In genomic region chr15:102515791-102516190, GRCm38 (mm10) we compare ENCODE assay signal across 10 mouse cellular contexts. TPM values are rescaled to one million over a fixed set of nuclear protein-coding genes. Genes with fewer than 3 reads are reported as not detected.
DNase-seq lines count a peak whose midpoint lies in the region; ATAC-seq and TF ChIP-seq lines count a peak whose summit lies in the region.
"Had no signal": no experiment of that assay in that cellular context is flagged by ENCODE, and none has a peak within 500 bp of the region (broad histone marks: within the 10 kb centered on the region; RNA-seq: fewer than 3 reads in every experiment).

No protein-coding gene starts in this region.

- peaks cover 40% of the 10 kb centered on the region for H3K4me1 ChIP-seq in heart, embryonic 15.5 days (replicated peaks)
- peaks cover 48% of the 10 kb centered on the region for H3K4me1 ChIP-seq in embryonic facial prominence, embryonic 13.5 days
- H3K4me1 ChIP-seq in intestine, embryonic 14.5 days (replicated peaks; ENCODE audit: control insufficient read depth, insufficient read depth, low read length) = peaks cover 35% of the 10 kb centered on the region

- no peak for ATAC-seq in heart, embryonic 15.5 days (replicated peaks; ENCODE audit: insufficient number of reproducible peaks, insufficient read depth, low FRiP score, low read depth)
- no peak for ATAC-seq in embryonic facial prominence, embryonic 13.5 days (ENCODE audit: insufficient number of reproducible peaks, insufficient read depth, low FRiP score, low TSS enrichment, low read depth)
- no peak for ATAC-seq in intestine, embryonic 14.5 days (replicated peaks; ENCODE audit: low FRiP score, low TSS enrichment, low read depth)

- peak overlapping the region; percentile 92 for H3K4me2 ChIP-seq in heart, embryonic 15.5 days
- peak overlapping the region; percentile 88 for H3K4me2 ChIP-seq in embryonic facial prominence, embryonic 13.5 days
- H3K4me2 ChIP-seq in intestine, embryonic 14.5 days (ENCODE audit: low read length) = peak overlapping the region; percentile 85
- peak overlapping the region; percentile 100 for H3K4me2 ChIP-seq in myocyte (ENCODE audit: low read depth)

- H3K27ac ChIP-seq in heart, embryonic 15.5 days = no peak overlapping the region
- H3K27ac ChIP-seq in embryonic facial prominence, embryonic 13.5 days = peak overlapping the region; percentile 100; the same call in 1 of the 2 replicates
- no peak overlapping the region for H3K27ac ChIP-seq in intestine, embryonic 14.5 days (ENCODE audit: low read depth)

- no peak overlapping the region for H3ac ChIP-seq in myocyte (ENCODE audit: control insufficient read depth, insufficient read length)

- no peak for TF ChIP-seq POLR2A in myocyte (IDR thresholded peaks at IDR 0.05; ENCODE audit: insufficient read length, low read depth)

- H3K27me3 ChIP-seq in heart, embryonic 15.5 days = no peaks in the 10 kb centered on the region
- H3K27me3 ChIP-seq in embryonic facial prominence, embryonic 13.5 days = no peaks in the 10 kb centered on the region
- no peaks in the 10 kb centered on the region for H3K27me3 ChIP-seq in intestine, embryonic 14.5 days (replicated peaks; ENCODE audit: control insufficient read depth, insufficient read depth, low read length)
- no peaks in the 10 kb centered on the region for H3K27me3 ChIP-seq in myocyte (ENCODE audit: control insufficient read depth, insufficient read depth, insufficient read length)

- peaks cover 22% of the 10 kb centered on the region for H3K79me2 ChIP-seq in myocyte (ENCODE audit: control insufficient read depth, insufficient read depth)

- no peak for DNase-seq in heart, postnatal 4 days
- no peak for DNase-seq in intestine, embryonic 14.5 days (ENCODE audit: low spot score)
- no peak for DNase-seq in frontal cortex, postnatal 25 days (ENCODE audit: low spot score in 2 of 2)
- DNase-seq in adrenal gland, postnatal 10 days = no peak
- no peak for DNase-seq in spleen, postnatal 14 days (ENCODE audit: low spot score in 2 of 2)
- DNase-seq: thymus, postnatal 4 days had no signal

- 44% methylated on average over 4 of the region's 4 CpGs for WGBS in heart, embryonic 15.5 days
- 44% methylated on average over 4 of the region's 4 CpGs for WGBS in embryonic facial prominence, embryonic 13.5 days
- WGBS in intestine, embryonic 14.5 days = 50% methylated on average over 4 of the region's 4 CpGs

- peak overlapping the region; percentile 82 for H3K4me3 ChIP-seq in heart, embryonic 15.5 days
- H3K4me3 ChIP-seq in embryonic facial prominence, embryonic 13.5 days = peak overlapping the region; percentile 70
- H3K4me3 ChIP-seq in intestine, embryonic 14.5 days (ENCODE audit: low read depth, low read length) = peak overlapping the region; percentile 69
- H3K4me3 ChIP-seq in myocyte = peak overlapping the region; percentile 56

- peak overlapping the region; percentile 63 for H3K9ac ChIP-seq in heart, embryonic 15.5 days
- H3K9ac ChIP-seq in embryonic facial prominence, embryonic 13.5 days = peak overlapping the region; percentile 83
- H3K9ac ChIP-seq in intestine, embryonic 14.5 days (ENCODE audit: low read length) = peak overlapping the region; percentile 60

- no peaks in the 10 kb centered on the region for H3K9me3 ChIP-seq in heart, embryonic 15.5 days (replicated peaks)
- H3K9me3 ChIP-seq in embryonic facial prominence, embryonic 13.5 days = no peaks in the 10 kb centered on the region
- no peaks in the 10 kb centered on the region for H3K9me3 ChIP-seq in intestine, embryonic 14.5 days (ENCODE audit: control insufficient read depth, low read length)

- H3K36me3 ChIP-seq in heart, embryonic 15.5 days = no peaks in the 10 kb centered on the region
- peaks cover 7% of the 10 kb centered on the region for H3K36me3 ChIP-seq in embryonic facial prominence, embryonic 13.5 days
- peaks cover 2% of the 10 kb centered on the region; the same call in 1 of the 2 replicates for H3K36me3 ChIP-seq in intestine, embryonic 14.5 days (ENCODE audit: control insufficient read depth, insufficient read depth, low read length)
- no peaks in the 10 kb centered on the region for H3K36me3 ChIP-seq in myocyte (ENCODE audit: control insufficient read depth, insufficient read depth)

TF ChIP-seq in myocyte, 11 proteins besides CTCF, POLR2A, EP300 and RAD21:
- TF ChIP-seq USF1 (IDR thresholded peaks at IDR 0.05; ENCODE audit: low read depth) (no peak), MYOD1 (IDR thresholded peaks at IDR 0.05; ENCODE audit: control insufficient read depth in 1 of 3, insufficient read length in 2 of 3, low read depth in 2 of 3) (no peak), TCF12 (IDR thresholded peaks at IDR 0.05; ENCODE audit: insufficient read depth, poor library complexity, severe bottlenecking) (no peak), CEBPB (IDR thresholded peaks at IDR 0.05; ENCODE audit: insufficient read depth, poor library complexity, severe bottlenecking) (no peak), REST (IDR thresholded peaks at IDR 0.05; ENCODE audit: insufficient read depth, insufficient read length) (no peak), MYOG (IDR thresholded peaks at IDR 0.05; ENCODE audit: control insufficient read depth in 1 of 3, insufficient read depth in 1 of 3, insufficient read length in 2 of 3, low read depth in 2 of 3) (no peak)
TF ChIP-seq in myocyte: peak in this region for 0.

RNA-seq across cellular contexts. Expression of gene Map3k12, which starts 1.1 kb away (rescaled TPM):
- polyA plus RNA-seq in heart, embryonic 15.5 days (2015; fragmentation: Nextera tagmentation; extraction: Ambion mirVana) = 9.8 and 13.1 TPM in 2 replicates
- 1 to 10 TPM; 5.4 to 6.1 TPM for total RNA-seq in heart, postnatal 4 days (2021)
- polyA plus RNA-seq in embryonic facial prominence, embryonic 13.5 days (2015; fragmentation: Nextera tagmentation; extraction: Ambion mirVana) = 24.1 and 25.2 TPM in 2 replicates
- polyA plus RNA-seq in intestine, embryonic 14.5 days (2014; fragmentation: Nextera tagmentation; extraction: Ambion mirVana) = 13.5 and 14.9 TPM in 2 replicates
- 5.9 TPM for polyA plus RNA-seq in myocyte (2012; fragmentation: generic; extraction: Trizol)
- total RNA-seq in adrenal gland, postnatal 10 days (2021) = 10 to 100 TPM in 1 of 2 experiments, 1 to 10 TPM in 1; 7.7 to 11.2 TPM

RNA-seq across cellular contexts. Expression of gene Tarbp2, which starts 2.2 kb away (rescaled TPM):
- 78.3 and 87.9 TPM in 2 replicates for polyA plus RNA-seq in heart, embryonic 15.5 days (2015; fragmentation: Nextera tagmentation; extraction: Ambion mirVana)
- total RNA-seq in heart, postnatal 4 days (2021) = 10 to 100 TPM; 58.6 to 58.9 TPM
- 100 and 110 TPM in 2 replicates for polyA plus RNA-seq in embryonic facial prominence, embryonic 13.5 days (2015; fragmentation: Nextera tagmentation; extraction: Ambion mirVana)
- 105 TPM in 2 replicates for polyA plus RNA-seq in intestine, embryonic 14.5 days (2014; fragmentation: Nextera tagmentation; extraction: Ambion mirVana)
- polyA plus RNA-seq in myocyte (2012; fragmentation: generic; extraction: Trizol) = 76.2 TPM
- total RNA-seq in adrenal gland, postnatal 10 days (2021) = 10 to 100 TPM; 36.0 to 43.1 TPM

RNA-seq across cellular contexts. Expression of gene Npff, which starts 9.0 kb away (rescaled TPM):
- 2.3 and 2.4 TPM in 2 replicates for polyA plus RNA-seq in heart, embryonic 15.5 days (2015; fragmentation: Nextera tagmentation; extraction: Ambion mirVana)
- total RNA-seq in heart, postnatal 4 days (2021) = 1 to 10 TPM; 2.6 to 3.0 TPM
- polyA plus RNA-seq in embryonic facial prominence, embryonic 13.5 days (2015; fragmentation: Nextera tagmentation; extraction: Ambion mirVana) = 2.9 and 3.8 TPM in 2 replicates
- polyA plus RNA-seq in intestine, embryonic 14.5 days (2014; fragmentation: Nextera tagmentation; extraction: Ambion mirVana) = 1.5 and 2.2 TPM in 2 replicates
- polyA plus RNA-seq in myocyte (2012; fragmentation: generic; extraction: Trizol) = 0.84 TPM
- 1 to 10 TPM; 2.5 to 5.9 TPM for total RNA-seq in adrenal gland, postnatal 10 days (2021)

RNA-seq across cellular contexts. Expression of gene Gm10337, which starts 12.3 kb away (rescaled TPM):
- polyA plus RNA-seq in heart, embryonic 15.5 days (2015; fragmentation: Nextera tagmentation; extraction: Ambion mirVana) = 2.0 and 2.6 TPM in 2 replicates
- 1 to 10 TPM in 1 of 2 experiments, not detected in 1; 7.3 TPM for total RNA-seq in heart, postnatal 4 days (2021)
- 5.2 and 9.0 TPM in 2 replicates for polyA plus RNA-seq in embryonic facial prominence, embryonic 13.5 days (2015; fragmentation: Nextera tagmentation; extraction: Ambion mirVana)
- 3.4 TPM in 1 of 2 replicates, not detected in the other for polyA plus RNA-seq in intestine, embryonic 14.5 days (2014; fragmentation: Nextera tagmentation; extraction: Ambion mirVana)
- polyA plus RNA-seq in myocyte (2012; fragmentation: generic; extraction: Trizol) = not detected
- total RNA-seq in adrenal gland, postnatal 10 days (2021) = 1 to 10 TPM; 3.7 to 4.1 TPM
- total RNA-seq: megakaryocyte progenitor cell, adult 5-6 weeks had no signal

RNA-seq across cellular contexts. Expression of gene Pcbp2, which starts 45.5 kb away (rescaled TPM):
- 130 and 139 TPM in 2 replicates for polyA plus RNA-seq in heart, embryonic 15.5 days (2015; fragmentation: Nextera tagmentation; extraction: Ambion mirVana)
- total RNA-seq in heart, postnatal 4 days (2021) = 100 to 1,000 TPM; 703 to 721 TPM
- polyA plus RNA-seq in embryonic facial prominence, embryonic 13.5 days (2015; fragmentation: Nextera tagmentation; extraction: Ambion mirVana) = 262 and 269 TPM in 2 replicates
- polyA plus RNA-seq in intestine, embryonic 14.5 days (2014; fragmentation: Nextera tagmentation; extraction: Ambion mirVana) = 275 and 289 TPM in 2 replicates
- polyA plus RNA-seq in myocyte (2012; fragmentation: generic; extraction: Trizol) = 892 TPM
- total RNA-seq in adrenal gland, postnatal 10 days (2021) = 100 to 1,000 TPM; 703 to 724 TPM
